Mouse (Mus musculus) cerebellum, postnatal 10 days (tissue): Measurements from ENCODE around the gene Smim1.
A peak's percentile ranks its signal among the peaks of the same experiment; 100 is the strongest.

ENCODE experiments used
- DNase-seq, 2 experiments: peaks; one replicate each; pipeline ENCODE4 v3.0.0; 2021; ENCODE audit warnings: mixed read lengths in 2 of 2

The Smim1 gene

DNA sequence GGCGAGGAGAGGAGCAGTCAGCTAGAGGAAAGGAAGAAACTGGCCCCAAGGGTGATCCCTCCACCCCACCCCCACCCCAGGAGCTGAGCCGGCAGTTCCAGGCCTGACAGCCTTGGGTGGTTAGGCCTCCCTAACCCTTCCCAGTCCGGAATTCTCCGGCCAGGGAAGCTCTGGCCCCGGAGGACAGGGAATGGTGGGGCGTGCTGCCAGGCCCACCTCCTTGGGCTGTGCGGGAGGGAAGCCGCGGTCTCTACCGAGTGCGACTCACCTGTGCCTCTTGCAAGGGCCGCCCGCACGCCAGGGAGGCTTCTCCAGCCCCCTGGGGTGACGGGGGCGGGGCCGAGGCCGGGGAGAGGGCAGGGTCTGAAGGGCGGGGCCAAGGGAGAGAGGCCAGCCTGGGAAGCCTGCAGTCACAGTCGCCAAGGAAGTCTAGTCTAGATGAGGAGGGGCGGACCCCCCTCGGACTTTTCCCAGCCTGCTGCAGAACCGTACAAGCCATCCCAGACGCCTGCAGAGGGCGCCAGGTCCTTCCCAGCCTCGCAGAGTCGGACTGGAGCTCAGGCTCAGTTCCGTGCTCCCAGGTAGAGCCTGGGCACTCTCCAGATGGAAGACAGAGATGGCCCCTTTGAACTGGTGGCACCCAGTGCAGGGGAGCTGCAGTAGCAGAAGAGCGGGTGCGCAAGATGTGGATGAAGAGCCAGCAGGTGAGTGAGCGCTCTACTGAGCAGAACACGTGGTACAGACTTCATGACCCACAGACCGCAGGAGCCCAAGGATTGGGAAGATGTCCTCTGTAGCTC, at the start of gene Smim1:
Smim1 (minus strand) TSS at position 590 of the 800 bp plus-strand sequence.
- DNase-seq: peak; percentile 77 to 79

DNA sequence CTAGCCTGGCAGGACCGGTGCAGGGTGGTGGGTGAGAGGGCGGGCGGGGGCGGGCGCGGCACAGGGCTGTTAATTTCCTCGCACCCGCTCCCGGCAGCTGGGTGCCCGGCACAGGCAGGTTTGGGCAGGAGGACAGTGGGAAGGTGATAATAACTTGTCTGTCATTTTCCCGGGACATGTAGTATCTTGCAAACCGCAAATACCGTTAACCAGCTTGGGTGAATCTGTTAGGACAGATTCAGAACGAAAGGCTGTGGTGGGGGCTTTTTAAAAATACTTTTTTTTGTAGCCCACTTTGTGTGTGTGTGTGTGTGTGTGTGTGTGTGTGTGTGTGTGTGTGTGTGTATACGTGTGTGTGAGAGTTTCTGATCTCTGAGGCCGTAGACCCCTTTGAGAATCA, 45.9 kb upstream of the Smim1 start:
- DNase-seq: peak in 1 of 2 experiments; percentile 45

DNA sequence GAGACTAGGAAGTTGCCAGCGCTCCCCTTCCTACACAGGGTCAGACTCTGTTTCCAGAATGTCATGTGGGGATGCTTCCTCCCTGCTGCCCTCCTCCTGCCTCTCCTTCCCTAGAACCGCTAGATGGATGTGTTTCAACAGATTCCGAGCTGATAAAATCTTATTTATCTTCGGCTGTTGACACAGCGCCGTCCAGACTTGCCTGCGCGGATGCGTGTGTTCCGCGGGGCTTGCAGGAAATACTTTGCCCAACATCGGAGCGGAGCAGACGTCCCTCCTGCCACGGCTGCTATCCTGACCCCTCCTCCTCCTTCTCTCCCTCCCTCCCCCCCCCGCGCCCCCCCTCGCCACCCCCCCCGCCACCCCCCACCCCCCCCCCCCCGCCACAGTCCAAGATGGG, 45.5 kb upstream of the Smim1 start:
- DNase-seq: peak in 1 of 2 experiments; percentile 41

DNA sequence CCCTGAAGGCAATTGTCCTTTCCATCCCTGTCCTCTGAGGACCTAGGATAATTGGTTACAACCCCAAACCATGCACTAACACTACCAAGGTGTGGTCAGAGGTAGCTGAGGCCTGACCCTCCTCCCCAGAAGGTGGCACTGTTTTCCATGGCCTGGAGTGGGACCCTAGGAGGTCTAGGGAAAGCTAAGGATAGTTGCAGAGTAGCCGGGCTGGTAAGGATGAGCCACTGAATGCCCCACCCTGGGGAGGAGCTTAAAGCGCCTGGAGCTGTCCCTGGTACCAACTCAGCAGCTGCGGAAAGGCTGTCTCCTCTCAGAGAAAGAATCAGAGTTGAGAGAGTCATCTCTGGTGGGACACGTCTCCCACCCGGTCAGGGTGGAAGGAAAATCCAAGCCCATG, 44.9 kb upstream of the Smim1 start:
- DNase-seq: peak; percentile 84 to 86

DNA sequence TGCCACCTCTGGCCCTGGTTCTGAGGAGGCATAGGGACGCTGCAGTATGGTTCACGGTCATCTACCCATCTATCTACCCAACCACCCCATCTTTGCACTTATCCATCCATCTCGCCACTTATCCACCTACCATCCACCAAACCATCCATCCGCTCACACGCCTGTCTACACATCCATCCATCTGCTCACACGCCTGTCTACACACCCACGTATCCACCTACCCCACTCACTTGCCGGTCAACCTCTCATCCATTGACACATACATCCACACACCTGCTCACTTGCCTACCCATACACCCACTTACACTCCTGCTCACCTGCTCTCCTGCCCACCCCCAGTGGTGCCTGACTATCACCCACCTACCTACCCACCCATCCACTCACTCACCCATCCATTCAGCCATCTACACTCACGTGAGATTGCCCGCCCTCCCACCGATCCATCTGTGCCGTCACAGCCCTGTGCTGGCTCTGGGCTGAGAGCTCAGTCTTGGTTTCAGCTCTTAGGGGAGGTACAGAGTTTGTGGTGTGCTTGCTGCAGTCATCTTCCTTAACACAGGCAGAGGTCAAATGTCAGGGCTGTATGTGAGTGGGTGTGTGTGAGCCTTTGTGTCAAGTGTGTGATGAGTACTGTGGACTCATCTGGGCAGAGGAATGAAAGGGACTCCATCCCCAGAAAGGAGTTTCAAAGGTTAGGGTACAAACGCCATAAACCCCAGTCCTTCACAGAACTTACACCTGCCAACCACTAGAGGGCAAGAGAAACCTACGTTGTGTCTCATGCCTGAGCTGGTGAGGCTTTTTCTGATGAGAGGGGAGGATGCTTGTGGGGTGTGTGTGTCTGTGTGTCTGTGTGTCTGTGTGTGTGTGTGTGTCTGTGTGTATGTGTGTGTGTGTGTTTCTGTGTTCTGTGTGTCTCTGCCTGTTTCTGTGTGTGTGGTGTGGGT, 39.1 kb upstream of the Smim1 start:
- DNase-seq: peak; percentile 64 to 70

DNA sequence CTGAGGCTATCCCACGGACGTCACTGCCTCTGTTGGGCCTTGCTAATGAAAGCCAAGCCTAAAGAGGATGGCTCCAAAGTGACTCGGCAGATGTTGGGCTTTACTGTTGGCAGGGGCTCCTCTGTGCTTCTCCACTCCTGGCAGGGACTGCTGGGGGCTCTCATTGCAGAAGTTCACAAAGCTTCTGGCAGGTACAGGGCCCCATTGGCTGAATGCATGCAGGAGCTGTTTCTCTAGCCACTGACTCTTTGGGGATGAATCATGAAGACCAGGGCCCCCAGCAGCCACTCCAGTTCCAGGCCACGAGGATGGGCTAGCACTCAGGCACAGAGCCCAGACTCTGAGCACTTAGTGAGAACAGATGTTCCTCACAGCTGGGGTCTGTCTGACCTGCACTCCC, 31.7 kb upstream of the Smim1 start:
- DNase-seq: no peak

DNA sequence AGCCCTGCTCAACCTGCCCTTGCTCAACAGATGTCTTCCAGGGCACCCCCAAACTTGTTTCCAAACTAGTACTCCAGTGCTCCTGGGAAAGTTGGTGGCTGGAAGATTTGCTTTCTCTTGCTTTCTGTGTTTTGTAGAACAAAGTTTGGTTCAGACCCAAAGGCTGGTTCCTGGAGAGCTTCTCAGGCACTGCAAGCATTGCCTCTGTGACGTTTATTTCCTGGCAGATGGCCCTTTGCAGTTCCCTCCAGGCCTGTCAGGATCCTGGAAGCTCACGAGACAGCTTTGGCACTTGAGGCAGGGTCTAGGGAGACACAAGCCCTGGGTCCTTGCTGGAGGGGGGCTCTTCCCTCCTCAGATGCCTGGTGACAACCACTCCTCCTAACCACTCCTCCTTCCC, 30.6 kb upstream of the Smim1 start:
- peak in 1 of 2 experiments; percentile 38 for DNase-seq

DNA sequence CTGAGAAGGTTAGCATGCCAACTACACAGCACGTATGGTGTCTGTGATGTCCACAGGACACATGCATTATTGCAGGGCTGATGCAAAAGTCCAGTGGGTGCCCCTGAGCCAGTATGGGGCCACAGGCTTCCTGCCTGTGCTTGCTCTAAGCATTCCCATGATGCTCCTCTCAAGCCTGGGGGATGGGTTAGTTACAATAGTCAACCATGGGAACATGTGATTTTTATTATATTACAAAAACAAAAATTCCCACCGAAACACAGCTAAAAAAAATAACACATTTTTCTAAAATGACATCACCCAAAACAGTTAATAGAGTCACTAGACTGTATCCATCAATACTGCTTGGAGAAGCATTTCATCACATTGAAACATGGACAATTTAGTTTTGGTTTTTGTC, 30.0 kb upstream of the Smim1 start:
- DNase-seq: no peak

DNA sequence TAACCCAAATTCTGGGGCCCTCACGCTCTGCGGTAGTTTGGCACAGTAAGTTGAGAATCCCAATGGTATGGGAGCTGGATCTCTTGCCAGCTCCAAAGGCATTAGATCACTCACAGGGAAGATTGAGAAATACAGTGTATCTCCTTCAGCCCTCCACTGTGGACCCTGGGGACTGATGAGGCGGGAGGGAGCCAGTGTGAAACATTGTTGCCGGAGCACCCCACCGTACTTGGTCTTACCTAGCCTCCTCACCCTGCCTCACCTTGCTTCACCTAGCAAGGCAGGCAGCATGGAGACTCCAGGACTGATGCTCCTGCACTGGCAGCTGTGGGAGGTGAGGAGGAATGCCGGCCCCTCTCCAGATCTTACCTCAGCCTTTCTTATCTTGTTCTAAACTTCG, 29.5 kb upstream of the Smim1 start:
- no peak for DNase-seq

DNA sequence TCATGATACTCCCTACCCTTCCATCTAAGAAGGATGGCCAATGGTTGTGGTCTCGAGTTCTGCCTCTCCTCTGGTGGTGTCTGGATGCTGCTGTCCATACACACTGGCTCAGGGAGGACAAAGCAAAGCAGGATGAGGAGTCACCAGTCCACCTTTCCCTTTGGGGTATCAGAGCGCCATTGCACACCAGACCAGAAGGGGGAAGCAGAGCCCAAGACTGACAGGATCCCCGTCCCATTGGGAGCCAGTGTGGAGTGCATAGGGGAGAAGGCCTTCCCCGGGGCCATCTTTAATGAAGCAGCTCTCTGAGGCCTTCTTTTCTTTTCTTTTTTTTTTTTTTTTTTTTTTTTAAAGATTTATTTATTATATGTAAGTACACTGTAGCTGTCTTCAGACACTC, 27.0 kb upstream of the Smim1 start:
- no peak for DNase-seq

DNA sequence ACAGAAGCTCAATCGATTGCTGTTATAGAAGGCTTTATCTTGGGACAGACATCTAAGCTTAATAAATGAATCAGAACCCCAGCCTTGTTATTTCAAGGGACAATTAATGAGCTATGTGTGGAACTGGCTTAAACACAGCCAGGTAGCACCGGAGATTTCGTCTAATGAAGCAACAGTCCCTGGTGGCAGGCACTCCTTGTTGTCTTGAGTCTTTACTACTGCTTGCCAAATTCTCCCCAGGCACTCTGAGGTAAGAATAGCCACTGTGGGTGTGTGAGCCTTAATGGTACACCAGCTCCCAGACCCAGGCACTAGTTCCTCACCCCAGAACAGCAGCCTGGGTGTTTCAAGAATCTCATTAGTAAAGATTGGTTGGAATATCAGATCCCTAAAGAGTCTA, 25.4 kb upstream of the Smim1 start:
- no peak for DNase-seq

DNA sequence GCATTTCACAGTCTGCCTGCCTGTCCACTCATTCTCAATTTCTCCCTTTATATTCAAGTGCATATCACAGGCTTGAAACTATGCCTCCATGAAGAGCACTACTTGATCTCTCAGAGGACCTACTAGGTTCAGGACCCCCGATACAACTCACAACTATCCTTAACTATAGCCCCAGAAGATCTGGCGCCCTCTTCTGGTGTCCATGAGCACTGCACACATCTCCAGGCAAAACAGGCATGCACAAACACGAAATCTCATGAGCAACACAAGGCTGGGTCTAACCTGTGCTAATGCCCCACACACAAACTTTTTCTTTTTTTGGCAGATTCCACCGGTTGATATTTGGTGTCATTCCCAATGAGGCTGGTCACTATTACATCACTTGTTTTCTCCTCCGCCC, 19.8 kb upstream of the Smim1 start:
- no peak for DNase-seq

DNA sequence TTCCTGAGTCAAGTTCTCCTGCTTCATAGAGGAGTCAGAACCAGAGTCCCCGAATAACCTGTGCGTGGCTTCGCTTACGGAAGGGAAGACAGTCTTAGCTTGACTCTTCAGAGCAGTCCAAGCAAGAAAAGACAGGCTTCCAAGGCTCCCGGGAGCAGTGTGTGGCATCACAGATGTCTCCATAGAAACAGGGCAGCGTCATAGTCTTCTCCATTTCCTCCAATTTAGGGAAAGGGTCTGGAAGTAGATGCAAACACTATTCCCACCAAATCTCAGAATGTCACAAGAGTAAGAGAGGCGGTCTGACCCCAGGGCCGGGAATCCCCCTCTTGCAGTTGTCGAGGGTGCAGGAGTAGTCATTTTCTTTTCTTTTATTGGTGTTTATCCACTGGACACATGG, 16.5 kb upstream of the Smim1 start, which contains the start of gene Ccdc27:
Ccdc27 (minus strand) TSS at position 101 of the 400 bp plus-strand sequence.
- DNase-seq: no peak

DNA sequence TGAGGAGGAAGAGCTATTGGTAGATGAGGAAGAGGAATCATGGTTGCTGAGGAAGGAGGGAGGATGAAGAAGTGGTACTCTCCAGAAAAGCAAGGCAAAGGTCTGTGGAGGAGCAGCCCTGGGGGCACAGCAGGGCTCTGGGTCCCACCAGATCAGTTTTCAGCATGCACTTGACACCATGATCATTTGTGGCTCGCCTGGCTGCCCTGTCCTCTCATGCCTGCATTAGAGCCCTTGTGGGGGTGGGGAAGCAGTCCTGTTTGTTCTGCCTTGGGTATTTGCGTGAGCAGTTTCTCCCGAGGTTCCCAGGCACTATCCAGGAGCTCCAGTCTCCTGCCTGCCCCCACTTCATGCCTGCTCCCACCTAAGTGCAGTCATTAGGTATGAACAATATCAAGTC, 11.1 kb upstream of the Smim1 start:
- no peak for DNase-seq

DNA sequence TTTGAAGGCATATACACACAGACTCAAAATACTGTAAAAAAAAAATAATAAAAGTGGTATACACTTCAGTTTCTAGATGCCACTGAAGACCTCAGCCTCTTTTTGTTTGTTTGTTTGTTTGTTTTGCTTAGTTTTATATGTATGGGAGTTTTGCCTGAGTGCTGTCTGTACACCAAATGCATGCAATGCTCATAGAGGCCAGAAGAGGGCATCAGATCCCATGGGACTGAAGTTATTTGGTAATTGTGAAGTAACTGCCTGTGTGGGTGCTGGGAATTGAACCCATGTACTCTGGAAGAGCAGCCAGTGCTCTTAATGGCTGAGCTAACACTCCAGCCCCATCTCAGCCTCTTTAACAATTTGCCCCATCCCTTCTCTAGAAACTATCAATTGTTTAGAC, 2.6 kb upstream of the Smim1 start:
- peak; percentile 44 to 48 for DNase-seq

DNA sequence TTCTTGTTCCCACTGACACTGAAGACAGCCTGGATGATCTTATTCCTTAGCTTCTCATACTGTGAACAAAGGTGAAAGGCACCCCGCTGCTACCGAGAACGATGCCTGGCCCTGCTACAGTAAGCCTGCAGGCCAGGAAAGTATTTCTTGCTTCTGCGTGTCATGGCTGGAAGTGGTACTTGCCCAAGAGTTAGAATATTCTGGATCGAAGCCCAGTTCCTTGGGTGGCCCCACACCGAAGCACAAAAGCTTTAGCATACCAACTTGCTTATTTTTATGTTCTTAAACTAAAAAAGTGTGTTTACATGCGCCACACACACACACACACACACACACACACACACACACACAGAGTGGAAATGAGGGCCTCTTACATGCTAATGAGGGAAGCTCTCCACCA, 2.0 kb upstream of the Smim1 start:
- DNase-seq: no peak

DNA sequence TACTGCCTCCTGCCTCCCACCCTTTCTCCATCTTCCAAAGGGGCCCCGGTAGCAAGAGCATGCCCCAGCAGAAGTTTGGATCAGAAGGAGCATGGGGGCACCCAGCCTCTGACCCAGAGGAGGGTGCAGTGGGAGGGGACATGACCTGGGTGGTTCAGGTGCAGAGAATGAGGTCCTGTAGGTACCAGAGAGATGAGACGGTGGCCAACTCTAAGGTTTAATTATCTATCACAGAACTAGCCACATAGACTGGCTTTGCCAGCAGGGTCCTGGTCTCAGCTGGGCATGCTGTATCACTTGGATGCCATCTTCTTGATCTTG, 371 bp upstream of the Smim1 start:
- no peak for DNase-seq

DNA sequence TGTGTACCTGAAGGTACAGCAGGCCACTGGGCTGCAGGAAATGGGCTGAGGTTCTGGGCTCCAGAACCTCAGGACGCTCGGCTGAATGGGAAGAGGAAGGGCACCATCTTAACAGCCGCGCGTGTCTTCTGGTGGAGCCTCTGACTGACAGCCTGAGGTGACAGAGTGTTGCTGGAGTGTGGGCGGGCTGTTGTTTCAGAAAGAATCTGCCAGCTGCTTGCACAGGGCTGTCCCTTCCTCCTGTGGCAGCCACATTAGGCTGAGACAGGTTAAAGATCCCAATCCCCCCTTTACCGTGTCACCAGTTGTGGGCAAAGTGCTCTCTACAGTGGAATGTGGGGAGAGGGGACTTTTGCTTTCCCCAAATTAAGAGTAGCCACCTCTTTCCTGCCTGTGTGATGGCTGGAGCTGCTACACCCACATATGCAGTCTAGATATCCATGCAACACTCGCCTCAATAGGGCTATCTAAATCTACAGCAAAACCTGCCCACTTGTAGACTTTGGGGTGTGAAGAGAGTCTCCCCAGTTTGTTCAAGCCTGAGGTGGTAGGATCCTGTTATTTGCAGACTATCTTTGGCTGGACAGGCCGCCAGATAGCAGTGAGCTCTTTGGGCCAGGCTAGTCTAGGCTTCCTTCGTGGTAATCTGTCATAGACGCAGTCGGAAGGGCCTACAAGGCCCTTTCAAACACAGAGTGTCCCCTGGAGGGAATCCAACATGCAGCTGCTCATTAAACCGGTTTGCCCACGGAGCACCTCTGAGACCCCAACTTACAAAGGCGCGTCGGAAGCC, 1.1 kb downstream of the Smim1 start:
- no peak for DNase-seq

DNA sequence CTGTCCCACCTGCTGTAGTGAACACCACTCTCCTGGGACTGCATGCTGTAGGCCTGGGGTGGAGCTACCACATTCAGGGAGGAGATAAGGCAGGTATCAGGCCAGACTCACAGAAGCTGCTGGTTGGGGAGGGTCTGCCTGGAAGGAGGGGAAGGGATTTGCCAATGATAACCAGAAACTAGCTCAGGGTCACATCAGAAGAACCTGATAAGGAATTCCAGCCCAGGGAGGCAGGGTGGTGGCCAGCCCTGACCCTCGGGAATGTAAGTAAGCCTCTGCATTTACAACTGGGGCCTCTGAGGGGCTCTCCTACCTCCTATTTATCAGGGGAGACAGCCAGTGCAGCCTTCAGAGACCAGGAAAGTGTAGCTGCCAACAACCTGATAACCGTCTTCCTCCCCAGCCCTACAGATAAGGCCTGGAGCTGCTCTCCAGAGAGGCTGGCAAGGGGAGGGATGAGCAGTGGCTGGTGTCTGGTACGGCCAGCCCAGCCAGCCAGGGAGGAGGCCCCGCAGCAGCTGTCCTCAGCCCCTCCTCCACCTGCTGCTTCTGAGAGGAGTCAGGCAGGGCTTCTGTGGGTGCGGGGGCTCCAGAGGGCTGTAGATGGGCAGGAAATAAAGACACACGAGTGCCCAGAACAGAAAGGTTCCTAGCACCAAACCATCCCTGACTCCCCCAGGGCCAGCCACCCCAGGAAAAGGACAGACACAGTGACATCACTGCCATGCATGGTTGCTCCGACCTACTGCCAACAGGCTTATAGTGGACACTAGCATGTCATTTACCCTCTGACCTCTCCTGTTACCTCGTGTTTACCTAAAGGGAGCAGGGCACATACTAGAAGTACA, 2.1 kb downstream of the Smim1 start:
- peak in 1 of 2 experiments; percentile 40 for DNase-seq

DNA sequence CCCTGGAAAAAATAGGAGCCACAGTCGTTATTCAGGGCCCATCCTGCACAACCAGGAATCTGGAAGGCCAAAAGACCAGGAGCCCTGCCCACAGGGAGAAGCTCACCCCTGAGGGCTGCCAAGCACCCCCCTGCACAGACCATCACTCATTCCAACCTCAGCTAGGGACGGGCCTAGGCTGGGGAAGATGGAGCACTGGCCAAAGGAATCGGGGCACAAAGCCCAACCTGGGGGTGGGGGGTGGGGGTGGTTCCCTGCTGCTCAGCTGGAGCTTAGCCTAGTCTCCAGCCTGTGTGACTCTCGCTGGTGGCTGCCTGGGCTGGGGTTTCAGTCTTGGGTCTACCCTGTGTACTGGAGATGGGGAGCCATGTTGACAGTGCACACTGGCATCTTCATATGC, 3.2 kb downstream of the Smim1 start:
- peak in 1 of 2 experiments; percentile 34 for DNase-seq

DNA sequence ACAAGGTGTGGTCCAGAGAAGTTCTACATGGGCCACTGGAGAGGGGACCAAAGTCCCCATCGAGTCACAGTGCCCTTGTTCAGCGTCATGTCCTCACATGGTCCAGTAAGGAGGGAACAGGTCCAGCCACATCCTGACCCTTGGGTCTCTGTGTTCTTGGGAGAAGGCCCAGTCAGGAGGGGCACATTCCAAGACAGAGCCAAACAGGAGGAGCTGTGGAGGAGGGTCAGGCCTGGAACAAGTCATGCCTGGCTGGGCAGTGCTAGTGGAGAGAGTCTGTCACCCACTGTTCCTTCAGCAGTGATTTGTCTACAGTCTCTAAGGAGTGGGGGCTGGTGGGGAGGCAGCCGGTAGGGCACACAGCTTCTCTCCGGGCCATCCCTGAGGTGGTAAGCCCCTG, 3.6 kb downstream of the Smim1 start:
- peak; percentile 40 to 53 for DNase-seq

DNA sequence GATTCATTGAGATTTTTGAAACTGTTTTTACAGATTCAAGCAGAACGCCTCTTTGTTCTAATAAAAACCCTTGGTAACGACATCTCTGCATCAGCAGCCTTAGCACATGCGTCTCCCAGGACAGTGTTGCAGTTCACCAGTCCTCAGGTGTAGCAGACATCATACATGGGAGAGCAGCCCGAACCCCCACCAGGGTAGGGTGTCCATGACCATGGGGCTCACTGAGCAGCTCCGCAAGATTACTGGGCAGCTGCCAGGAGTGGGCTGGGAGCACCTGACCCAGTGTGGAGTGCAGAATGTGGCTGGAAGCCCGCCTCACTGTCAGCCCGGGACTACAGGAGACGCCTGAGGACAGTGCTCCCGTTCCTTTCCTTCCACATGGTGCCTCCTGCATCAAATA, 4.6 kb downstream of the Smim1 start:
- DNase-seq: peak; percentile 37 to 48
